Mouse (Mus musculus) left cerebral cortex, adult 8-10 months (tissue): Measurements from ENCODE around the gene Gm18596. TPM values are rescaled to one million over a fixed set of nuclear protein-coding genes. Genes with fewer than 3 reads are reported as not detected.
"Not testable (repeated sequence)": the region's sequence is repeated elsewhere in the genome, so short reads cannot be mapped to it uniquely, and the experiment has no call there.

Experiments used
- DNase-seq, 2 experiments: peaks; one replicate each; pipeline ENCODE4 v3.0.0; 2022; ENCODE audit warnings: low spot score in 2 of 2
- total RNA-seq, 4 experiments: library from RNA; stranded (reverse); gene quantifications; 2 replicates each; pipeline ENCODE4 v1.2.4; 2022

Gene Gm18596
- not detected for total RNA-seq

GRCm38 (mm10) chr10:77741924-77742688 lies at the start of gene Gm18596:
Gene Gm18596 (minus strand): TSS chr10:77742638.
- DNase-seq: not testable (repeated sequence)

DNA sequence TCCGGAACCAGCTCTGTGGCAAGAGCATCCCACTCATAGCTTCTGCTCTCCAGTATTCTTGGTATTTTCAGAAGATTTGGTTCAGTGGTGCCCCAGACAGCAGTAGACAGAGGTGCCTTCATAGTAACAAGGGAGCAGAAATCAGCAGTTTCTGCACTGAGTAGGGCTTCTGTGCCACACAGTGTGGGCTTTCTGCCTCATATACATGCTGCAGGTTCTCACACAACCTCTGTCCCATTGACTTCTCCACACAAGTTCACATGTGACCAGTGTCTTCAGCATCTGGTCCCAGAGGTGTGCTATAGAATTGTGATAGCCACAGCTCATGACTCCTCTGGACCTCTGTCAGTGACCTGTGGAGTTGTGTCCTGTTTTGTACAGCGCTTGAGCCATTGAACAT lies 46.2 kb upstream of the Gm18596 start:
- no peak for DNase-seq

- DNase-seq: peak in 1 of 2 experiments; percentile 30
These were observed 45.4 kb upstream of the Gm18596 start, which contains the start of gene Gm7137 for GRCm38 (mm10) chr10:77787876-77788275. Gene Gm7137 (minus strand): TSS chr10:77788200.

- DNase-seq: not testable (repeated sequence)
These were observed 41.0 kb upstream of the Gm18596 start for GRCm38 (mm10) chr10:77783396-77783795.

GRCm38 (mm10) chr10:77782442-77782841 lies 40.0 kb upstream of the Gm18596 start, which contains the start of gene Gm3250:
Gene Gm3250 (minus strand): TSS chr10:77782542.
- not testable (repeated sequence) for DNase-seq

GRCm38 (mm10) chr10:77776844-77777243 lies 34.4 kb upstream of the Gm18596 start, which contains the start of gene Gm7138:
Gene Gm7138 (minus strand): TSS chr10:77776944.
- not testable (repeated sequence) for DNase-seq

- not testable (repeated sequence) for DNase-seq
These were observed 29.7 kb upstream of the Gm18596 start for GRCm38 (mm10) chr10:77772142-77772541.

DNA sequence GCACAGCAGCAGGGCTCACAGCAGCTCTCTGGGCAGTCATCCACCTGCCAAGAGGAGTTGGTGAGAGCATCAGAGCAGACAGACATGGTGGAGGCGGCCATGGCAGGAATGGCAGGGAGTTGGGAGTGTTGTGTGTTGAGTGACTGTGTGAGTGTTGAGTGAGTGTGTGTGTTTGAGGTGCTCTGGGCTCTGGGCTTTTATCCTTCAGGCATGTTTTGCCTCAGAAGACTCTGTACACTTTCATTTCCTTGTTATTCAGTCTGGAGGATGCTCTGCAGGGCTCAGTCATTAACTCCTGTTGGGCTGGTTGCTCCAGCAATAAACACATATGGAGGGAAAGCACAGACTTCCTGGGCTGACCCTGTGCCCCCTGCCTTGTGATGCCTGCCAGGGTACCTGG lies 28.8 kb upstream of the Gm18596 start, which contains the start of gene Gm3238:
TSS of gene Gm3238 (minus strand) at position 101 of the 400 bp plus-strand sequence.
- not testable (repeated sequence) for DNase-seq

- no peak for DNase-seq
These were observed 27.3 kb upstream of the Gm18596 start for GRCm38 (mm10) chr10:77769727-77770126.

DNA sequence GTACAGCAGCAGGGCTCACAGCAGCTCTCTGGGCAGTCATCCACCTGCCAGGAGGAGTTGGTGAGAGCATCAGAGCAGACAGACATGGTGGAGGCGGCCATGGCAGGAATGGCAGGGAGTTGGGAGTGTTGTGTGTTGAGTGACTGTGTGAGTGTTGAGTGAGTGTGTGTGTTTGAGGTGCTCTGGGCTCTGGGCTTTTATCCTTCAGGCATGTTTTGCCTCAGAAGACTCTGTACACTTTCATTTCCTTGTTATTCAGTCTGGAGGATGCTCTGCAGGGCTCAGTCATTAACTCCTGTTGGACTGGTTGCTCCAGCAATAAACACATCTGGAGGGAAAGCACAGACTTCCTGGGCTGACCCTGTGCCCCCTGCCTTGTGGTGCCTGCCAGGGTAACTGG lies 17.1 kb upstream of the Gm18596 start, which contains the start of gene Gm3233:
TSS of gene Gm3233 (minus strand) at position 101 of the 400 bp plus-strand sequence.
- not testable (repeated sequence) for DNase-seq

DNA sequence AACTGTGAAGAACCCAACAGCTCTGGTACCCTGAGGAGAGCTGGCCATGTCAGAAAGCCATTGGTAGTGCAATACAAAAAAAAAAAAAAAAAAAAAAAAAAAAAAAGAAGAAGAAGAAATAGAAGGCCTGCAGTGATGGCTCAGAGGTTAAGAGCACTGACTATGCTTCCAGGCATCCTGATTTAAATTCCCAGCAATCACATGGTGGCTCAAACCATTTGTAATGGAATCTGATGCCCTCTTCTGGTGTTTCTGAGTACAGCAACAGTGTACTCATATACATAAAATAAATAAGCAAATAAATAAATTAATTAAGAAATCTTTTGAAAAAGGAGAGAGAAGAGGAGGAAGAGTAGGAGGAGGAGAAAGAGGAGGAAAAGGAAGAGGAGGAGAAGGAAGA lies 11.0 kb upstream of the Gm18596 start:
- DNase-seq: no peak

DNA sequence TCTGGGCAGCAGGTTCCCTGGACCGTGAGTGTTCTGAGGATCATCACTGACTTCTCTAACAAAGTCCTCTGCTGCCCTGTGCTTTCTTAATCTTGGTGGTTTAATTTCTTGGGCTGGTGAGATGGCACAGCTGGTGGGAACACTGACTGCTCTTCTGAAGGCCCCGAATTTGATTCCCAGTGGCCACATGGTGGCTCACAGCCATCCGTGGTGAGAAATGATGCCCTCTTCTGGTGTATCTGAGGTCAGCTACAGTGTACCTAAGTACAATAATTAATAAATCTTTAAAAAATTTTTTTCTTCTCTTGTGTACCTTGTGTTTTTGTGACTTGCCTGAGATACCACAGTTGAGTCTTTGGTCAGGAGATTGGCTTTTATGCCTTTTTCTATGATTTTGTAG lies 9.9 kb upstream of the Gm18596 start:
- not testable (repeated sequence) for DNase-seq

GRCm38 (mm10) chr10:77751254-77751653 lies 8.8 kb upstream of the Gm18596 start, which contains the start of gene Gm9736:
Gene Gm9736 (minus strand): TSS chr10:77751354.
- DNase-seq: not testable (repeated sequence)

- DNase-seq: not testable (repeated sequence)
These were observed 8.2 kb upstream of the Gm18596 start for GRCm38 (mm10) chr10:77750686-77751085.

GRCm38 (mm10) chr10:77738929-77739328 lies 3.5 kb downstream of the Gm18596 start:
- no peak for DNase-seq

DNA sequence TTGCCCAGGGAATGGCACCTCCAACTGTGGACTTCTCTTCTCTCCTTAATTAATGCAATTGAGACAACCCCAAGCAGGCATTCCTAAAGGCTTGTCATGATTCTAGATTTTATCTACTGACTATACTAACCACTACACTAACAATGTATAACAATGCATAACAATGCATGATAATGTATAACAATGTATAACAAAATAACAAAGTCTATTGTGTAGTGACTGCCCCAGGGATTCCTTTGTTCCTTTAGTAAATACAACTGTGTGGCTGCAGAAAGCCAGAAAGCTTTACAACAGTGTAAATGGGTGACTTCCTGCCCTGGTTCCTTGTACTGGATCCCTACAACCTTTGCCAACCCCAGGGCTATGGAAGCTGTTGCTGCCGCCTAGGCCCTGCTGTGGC lies 6.5 kb downstream of the Gm18596 start:
- DNase-seq: no peak

GRCm38 (mm10) chr10:77729241-77729640 lies 13.2 kb downstream of the Gm18596 start:
- DNase-seq: no peak

DNA sequence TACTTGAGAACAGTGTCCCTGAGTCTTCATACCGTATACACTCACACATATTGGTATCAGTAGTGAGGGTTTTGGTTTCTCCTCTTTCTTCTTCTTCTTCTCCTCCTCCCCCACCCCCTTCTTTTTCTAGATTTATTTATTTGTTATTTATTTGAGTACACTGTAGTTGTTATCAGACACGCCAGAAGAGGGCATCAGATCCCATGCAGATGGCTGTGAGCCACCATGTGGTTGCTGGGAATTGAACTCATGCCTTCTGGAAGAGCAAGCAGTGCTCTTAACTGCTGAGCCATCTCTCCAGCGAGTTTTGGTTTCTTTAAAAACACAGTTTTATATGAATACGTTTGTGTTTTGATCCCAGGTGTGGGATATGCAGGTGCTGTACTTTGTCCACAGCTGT lies 14.2 kb downstream of the Gm18596 start:
- DNase-seq: no peak

DNA sequence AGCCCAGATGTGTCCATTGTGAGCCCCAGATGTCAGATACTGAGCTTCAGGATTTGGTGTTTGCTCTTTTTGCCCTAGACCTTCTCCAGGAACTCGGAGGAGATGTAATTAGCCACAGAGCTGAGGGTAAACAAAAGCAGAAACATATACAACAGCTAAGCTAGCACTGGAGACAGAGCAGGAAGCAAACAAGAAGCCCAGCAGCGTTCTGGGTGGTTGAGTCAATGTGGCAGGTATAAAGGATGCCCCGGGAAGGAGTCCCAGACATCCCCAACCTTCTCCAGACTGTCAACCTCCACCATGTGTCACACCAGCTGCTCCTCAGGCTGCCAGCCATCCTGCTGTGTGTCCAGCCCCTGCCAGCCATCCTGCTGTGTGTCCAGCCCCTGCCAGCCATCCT lies 16.3 kb downstream of the Gm18596 start, which contains the start of gene Gm10100:
TSS of gene Gm10100 (plus strand) at position 301 of the 400 bp plus-strand sequence.
- DNase-seq: no peak

DNA sequence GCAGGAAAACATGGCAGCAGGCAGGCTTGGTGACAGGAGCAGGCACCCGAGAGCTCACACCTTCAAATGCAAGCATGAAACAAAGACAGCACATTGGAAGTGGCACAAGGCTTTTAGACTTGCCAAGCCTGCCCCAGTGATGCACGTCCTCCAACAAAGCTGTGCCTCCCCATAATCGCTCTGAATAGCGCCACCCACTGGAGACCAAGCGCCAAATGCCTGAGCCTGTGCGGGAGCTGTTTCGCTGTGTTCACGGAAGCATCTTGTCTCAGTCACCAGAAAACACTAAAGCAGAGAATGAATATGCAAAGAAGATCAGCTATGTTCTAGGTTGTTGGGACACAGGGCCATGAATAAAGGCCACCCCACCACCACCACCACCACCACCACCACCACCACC lies 17.6 kb downstream of the Gm18596 start:
- DNase-seq: no peak

DNA sequence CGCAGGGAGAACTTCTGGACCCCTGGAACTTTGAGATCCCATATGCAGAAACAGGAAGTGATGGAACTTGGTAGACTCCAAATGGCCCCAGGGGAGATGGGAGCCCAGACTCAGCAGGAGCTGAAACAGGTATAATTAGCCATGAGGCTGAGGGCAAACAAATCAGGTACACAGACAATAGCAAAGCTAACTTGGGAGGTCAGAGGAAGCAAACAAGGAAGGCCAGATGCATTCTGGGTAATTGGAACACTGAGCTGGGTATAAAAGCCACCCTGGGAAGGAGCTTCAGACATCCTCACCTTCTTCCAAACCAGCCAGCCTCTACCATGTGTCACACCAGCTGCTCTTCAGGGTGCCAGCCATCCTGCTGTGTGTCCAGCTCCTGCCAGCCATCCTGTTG lies 22.1 kb downstream of the Gm18596 start, which contains the start of gene Krtap12-1:
TSS of gene Krtap12-1 (plus strand) at position 301 of the 400 bp plus-strand sequence.
- DNase-seq: not testable (repeated sequence)

DNA sequence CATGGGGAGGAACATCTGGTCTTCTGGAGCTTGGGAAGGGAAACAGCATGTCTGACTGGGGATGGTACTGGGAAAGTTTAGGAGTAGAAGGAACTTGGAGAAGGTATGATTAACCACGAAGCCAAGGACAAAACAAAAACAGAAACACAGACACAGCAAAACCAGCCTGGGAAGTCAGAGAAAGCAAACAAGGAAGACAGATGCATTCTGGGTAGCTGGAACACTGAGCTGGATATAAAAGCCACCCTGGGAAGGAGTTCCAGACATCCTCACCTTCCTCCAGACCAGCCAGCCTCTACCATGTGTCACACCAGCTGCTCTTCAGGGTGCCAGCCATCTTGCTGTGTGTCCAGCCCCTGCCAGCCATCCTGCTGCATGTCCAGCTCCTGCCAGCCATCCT lies 26.9 kb downstream of the Gm18596 start, which contains the start of gene Gm10142:
TSS of gene Gm10142 (plus strand) at position 301 of the 400 bp plus-strand sequence.
- no peak for DNase-seq
